Mouse (Mus musculus): Measurements from ENCODE around the gene Nt5c3b. TPM values are rescaled to one million over a fixed set of nuclear protein-coding genes. Genes with fewer than 3 reads are reported as not detected.
A peak's percentile ranks its signal among the peaks of the same experiment; 100 is the strongest.

Nt5c3b gene
- polyA plus RNA-seq, 1 experiment = 40.8 TPM

GRCm38 (mm10) chr11:100386586-100386985 lies 55.0 kb downstream of the Nt5c3b start:
- H3K27ac ChIP-seq (ENCODE audit: insufficient read depth, low read length) = no peak overlapping the region; the same call in 1 of the 2 replicates
- DNase-seq (ENCODE audit: low read depth in 1 of 2, low spot score in 2 of 2) = no peak
- no peak overlapping the region for H3K4me3 ChIP-seq (ENCODE audit: extremely low read depth, insufficient read depth, insufficient read length)
- no peaks in the 10 kb centered on the region; the same call in 1 of the 2 replicates for H3K4me1 ChIP-seq (ENCODE audit: control insufficient read depth, insufficient read depth, insufficient read length)
- no peak for TF ChIP-seq POLR2A (IDR thresholded peaks at IDR 0.05; ENCODE audit: low read depth, low read length)
- no peak for TF ChIP-seq CTCF (IDR thresholded peaks at IDR 0.05; ENCODE audit: extremely low read depth, insufficient read depth, insufficient read length, insufficient replicate concordance)
- H3K27me3 ChIP-seq (ENCODE audit: control insufficient read depth, insufficient read depth, low read length) = no peaks in the 10 kb centered on the region
- 46% methylated on average over 5 of the region's 5 CpGs for WGBS
- no peaks in the 10 kb centered on the region for H3K36me3 ChIP-seq (ENCODE audit: control insufficient read depth, insufficient read depth, low read length)

GRCm38 (mm10) chr11:100385016-100385415 lies 56.6 kb downstream of the Nt5c3b start:
- WGBS = 83% methylated on average over 3 of the region's 3 CpGs
- H3K27me3 ChIP-seq (ENCODE audit: control insufficient read depth, insufficient read depth, low read length) = no peaks in the 10 kb centered on the region

GRCm38 (mm10) chr11:100382682-100383081 lies 58.9 kb downstream of the Nt5c3b start:
- H3K27ac ChIP-seq (ENCODE audit: insufficient read depth, low read length) = no peak overlapping the region
- WGBS = 86% methylated on average over 6 of the region's 6 CpGs
- no peak for TF ChIP-seq CTCF (IDR thresholded peaks at IDR 0.05; ENCODE audit: extremely low read depth, insufficient read depth, insufficient read length, insufficient replicate concordance)
- H3K27me3 ChIP-seq (ENCODE audit: control insufficient read depth, insufficient read depth, low read length) = no peaks in the 10 kb centered on the region
- no peak overlapping the region for H3K4me3 ChIP-seq (ENCODE audit: extremely low read depth, insufficient read depth, insufficient read length)
- no peaks in the 10 kb centered on the region for H3K36me3 ChIP-seq (ENCODE audit: control insufficient read depth, insufficient read depth, low read length)
- H3K4me1 ChIP-seq (ENCODE audit: control insufficient read depth, insufficient read depth, insufficient read length) = no peaks in the 10 kb centered on the region; the same call in 1 of the 2 replicates
- DNase-seq (ENCODE audit: low read depth in 1 of 2, low spot score in 2 of 2) = no peak

More at GRCm38 (mm10) chr11:100385016-100385415, 56.6 kb downstream of the Nt5c3b start:
- Histone ChIP-seq H3K4me3 (ENCODE audit: extremely low read depth, insufficient read depth, insufficient read length) (no peak overlapping the region), H3K4me1 (ENCODE audit: control insufficient read depth, insufficient read depth, insufficient read length) (no peaks in the 10 kb centered on the region; the same call in 1 of the 2 replicates), H3K36me3 (ENCODE audit: control insufficient read depth, insufficient read depth, low read length) (no peaks in the 10 kb centered on the region), H3K27ac (ENCODE audit: insufficient read depth, low read length) (no peak overlapping the region)
- no peak for TF ChIP-seq CTCF (IDR thresholded peaks at IDR 0.05; ENCODE audit: extremely low read depth, insufficient read depth, insufficient read length, insufficient replicate concordance)
- no peak for TF ChIP-seq POLR2A (IDR thresholded peaks at IDR 0.05; ENCODE audit: low read depth, low read length)
- DNase-seq (ENCODE audit: low read depth in 1 of 2, low spot score in 2 of 2) = no peak

- Histone ChIP-seq H3K27ac (ENCODE audit: insufficient read depth, low read length) (no peak overlapping the region), H3K4me3 (ENCODE audit: extremely low read depth, insufficient read depth, insufficient read length) (no peak overlapping the region), H3K27me3 (ENCODE audit: control insufficient read depth, insufficient read depth, low read length) (no peaks in the 10 kb centered on the region), H3K36me3 (ENCODE audit: control insufficient read depth, insufficient read depth, low read length) (no peaks in the 10 kb centered on the region), H3K4me1 (ENCODE audit: control insufficient read depth, insufficient read depth, insufficient read length) (no peaks in the 10 kb centered on the region)
- DNase-seq (ENCODE audit: low read depth in 1 of 2, low spot score in 2 of 2) = no peak
- 89% methylated on average over 4 of the region's 4 CpGs for WGBS
- TF ChIP-seq CTCF (IDR thresholded peaks at IDR 0.05; ENCODE audit: extremely low read depth, insufficient read depth, insufficient read length, insufficient replicate concordance) (no peak), POLR2A (IDR thresholded peaks at IDR 0.05; ENCODE audit: low read depth, low read length) (no peak)
These were observed 62.3 kb downstream of the Nt5c3b start for GRCm38 (mm10) chr11:100379311-100379710.

GRCm38 (mm10) chr11:100378446-100378845 lies 63.2 kb downstream of the Nt5c3b start:
- Histone ChIP-seq H3K36me3 (ENCODE audit: control insufficient read depth, insufficient read depth, low read length) (no peaks in the 10 kb centered on the region), H3K4me3 (ENCODE audit: extremely low read depth, insufficient read depth, insufficient read length) (no peak overlapping the region), H3K27ac (ENCODE audit: insufficient read depth, low read length) (peak overlapping the region; percentile 36; the same call in 1 of the 2 replicates), H3K27me3 (ENCODE audit: control insufficient read depth, insufficient read depth, low read length) (no peaks in the 10 kb centered on the region), H3K4me1 (ENCODE audit: control insufficient read depth, insufficient read depth, insufficient read length) (no peaks in the 10 kb centered on the region)
- DNase-seq (ENCODE audit: low read depth in 1 of 2, low spot score in 2 of 2) = no peak
- no peak for TF ChIP-seq POLR2A (IDR thresholded peaks at IDR 0.05; ENCODE audit: low read depth, low read length)
- no peak for TF ChIP-seq CTCF (IDR thresholded peaks at IDR 0.05; ENCODE audit: extremely low read depth, insufficient read depth, insufficient read length, insufficient replicate concordance)
- 88% methylated on average over 5 of the region's 5 CpGs for WGBS

GRCm38 (mm10) chr11:100377989-100378388 lies 63.6 kb downstream of the Nt5c3b start:
- no peak for TF ChIP-seq POLR2A (IDR thresholded peaks at IDR 0.05; ENCODE audit: low read depth, low read length)
- DNase-seq (ENCODE audit: low read depth in 1 of 2, low spot score in 2 of 2) = no peak
- Histone ChIP-seq H3K27ac (ENCODE audit: insufficient read depth, low read length) (no peak overlapping the region; the same call in 1 of the 2 replicates), H3K4me3 (ENCODE audit: extremely low read depth, insufficient read depth, insufficient read length) (no peak overlapping the region), H3K4me1 (ENCODE audit: control insufficient read depth, insufficient read depth, insufficient read length) (no peaks in the 10 kb centered on the region), H3K27me3 (ENCODE audit: control insufficient read depth, insufficient read depth, low read length) (no peaks in the 10 kb centered on the region), H3K36me3 (ENCODE audit: control insufficient read depth, insufficient read depth, low read length) (no peaks in the 10 kb centered on the region)
- 92% methylated on average over 14 of the region's 14 CpGs for WGBS

- 89% methylated on average over 21 of the region's 21 CpGs for WGBS
- Histone ChIP-seq H3K4me1 (ENCODE audit: control insufficient read depth, insufficient read depth, insufficient read length) (no peaks in the 10 kb centered on the region), H3K27ac (ENCODE audit: insufficient read depth, low read length) (no peak overlapping the region), H3K4me3 (ENCODE audit: extremely low read depth, insufficient read depth, insufficient read length) (no peak overlapping the region), H3K36me3 (ENCODE audit: control insufficient read depth, insufficient read depth, low read length) (no peaks in the 10 kb centered on the region), H3K27me3 (ENCODE audit: control insufficient read depth, insufficient read depth, low read length) (no peaks in the 10 kb centered on the region)
- no peak for DNase-seq (ENCODE audit: low read depth in 1 of 2, low spot score in 2 of 2)
- TF ChIP-seq CTCF (IDR thresholded peaks at IDR 0.05; ENCODE audit: extremely low read depth, insufficient read depth, insufficient read length, insufficient replicate concordance) (no peak), POLR2A (IDR thresholded peaks at IDR 0.05; ENCODE audit: low read depth, low read length) (no peak)
These were observed 64.7 kb downstream of the Nt5c3b start for GRCm38 (mm10) chr11:100376746-100377389.
